Mouse (Mus musculus): ENCODE measurements around the gene Hivep3. TPM values are rescaled to one million over a fixed set of nuclear protein-coding genes. Genes with fewer than 3 reads are reported as not detected.

Gene Hivep3
- polyA plus RNA-seq, 1 experiment from 2014 or later: 19.0 TPM

DNA sequence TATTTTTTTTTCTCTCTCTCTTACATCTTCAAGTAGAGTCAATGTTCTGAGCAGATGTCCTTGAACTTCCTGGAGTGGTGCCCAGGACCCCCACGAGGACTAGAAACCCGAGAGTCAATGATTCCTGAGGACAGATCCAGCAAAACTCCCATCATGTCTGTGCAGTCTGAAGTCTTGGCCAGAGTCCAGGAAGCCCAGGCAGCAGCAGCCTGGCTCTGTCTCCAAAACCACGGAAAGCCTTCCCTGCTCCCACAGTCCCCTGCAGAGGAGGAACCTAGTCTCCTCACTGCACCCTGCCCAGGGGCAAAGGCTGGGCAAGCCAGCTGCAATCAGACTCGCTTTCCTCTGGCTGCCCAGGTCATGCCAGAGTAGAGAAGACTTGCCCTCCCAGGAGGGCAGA lies 234.5 kb downstream of the Hivep3 start:
- ATAC-seq (replicated peaks): no peak
- peak overlapping the region; percentile 39 for H3K27ac ChIP-seq
- 37% methylated on average over 4 of the region's 4 CpGs for WGBS
- no peak overlapping the region for H3K4me3 ChIP-seq
- no peaks in the 10 kb centered on the region for H3K36me3 ChIP-seq (replicated peaks)
- peaks cover 22% of the 10 kb centered on the region for H3K4me1 ChIP-seq
- H3K27me3 ChIP-seq (replicated peaks): no peaks in the 10 kb centered on the region
- no peaks in the 10 kb centered on the region for H3K9me3 ChIP-seq
- H3K9ac ChIP-seq: no peak overlapping the region
- no peak overlapping the region for H3K4me2 ChIP-seq

GRCm38 (mm10) chr4:119968887-119969286 lies 235.3 kb downstream of the Hivep3 start:
- Histone ChIP-seq H3K4me3 (no peak overlapping the region), H3K36me3 (replicated peaks) (no peaks in the 10 kb centered on the region), H3K27ac (no peak overlapping the region), H3K4me2 (no peak overlapping the region), H3K4me1 (peaks cover 22% of the 10 kb centered on the region), H3K27me3 (replicated peaks) (no peaks in the 10 kb centered on the region), H3K9me3 (no peaks in the 10 kb centered on the region), H3K9ac (no peak overlapping the region)
- WGBS: 76% methylated on average over 2 of the region's 2 CpGs
- ATAC-seq (replicated peaks): no peak

GRCm38 (mm10) chr4:119970166-119970565 lies 236.6 kb downstream of the Hivep3 start:
- H3K4me3 ChIP-seq: no peak overlapping the region
- H3K27me3 ChIP-seq (replicated peaks): no peaks in the 10 kb centered on the region
- peak overlapping the region; percentile 59 for H3K27ac ChIP-seq
- ATAC-seq (replicated peaks): peak; percentile 8; the same call in 1 of the 2 replicates
- peaks cover 22% of the 10 kb centered on the region for H3K4me1 ChIP-seq
- 35% methylated on average over 9 of the region's 9 CpGs for WGBS
- H3K9ac ChIP-seq: no peak overlapping the region
- H3K9me3 ChIP-seq: no peaks in the 10 kb centered on the region
- H3K36me3 ChIP-seq (replicated peaks): no peaks in the 10 kb centered on the region
- no peak overlapping the region for H3K4me2 ChIP-seq

- H3K36me3 ChIP-seq (replicated peaks): no peaks in the 10 kb centered on the region
- H3K9me3 ChIP-seq: no peaks in the 10 kb centered on the region
- no peaks in the 10 kb centered on the region for H3K27me3 ChIP-seq (replicated peaks)
- H3K27ac ChIP-seq: no peak overlapping the region
- peaks cover 21% of the 10 kb centered on the region for H3K4me1 ChIP-seq
- H3K9ac ChIP-seq: no peak overlapping the region
- 66% methylated on average over 6 of the region's 6 CpGs for WGBS
- no peak for ATAC-seq (replicated peaks)
- no peak overlapping the region for H3K4me2 ChIP-seq
- H3K4me3 ChIP-seq: no peak overlapping the region
Measured at GRCm38 (mm10) chr4:119972375-119972774, 238.8 kb downstream of the Hivep3 start.

GRCm38 (mm10) chr4:119973729-119974605 lies 240.4 kb downstream of the Hivep3 start:
- no peak overlapping the region for H3K27ac ChIP-seq
- H3K36me3 ChIP-seq (replicated peaks): no peaks in the 10 kb centered on the region
- no peaks in the 10 kb centered on the region for H3K9me3 ChIP-seq
- H3K4me3 ChIP-seq: no peak overlapping the region
- peaks cover 17% of the 10 kb centered on the region for H3K4me1 ChIP-seq
- ATAC-seq (replicated peaks): no peak
- H3K27me3 ChIP-seq (replicated peaks): no peaks in the 10 kb centered on the region
- no peak overlapping the region for H3K4me2 ChIP-seq
- 81% methylated on average over 9 of the region's 9 CpGs for WGBS
- H3K9ac ChIP-seq: no peak overlapping the region

- H3K4me2 ChIP-seq: no peak overlapping the region
- H3K4me3 ChIP-seq: no peak overlapping the region
- no peaks in the 10 kb centered on the region for H3K27me3 ChIP-seq (replicated peaks)
- no peak for ATAC-seq (replicated peaks)
- no peaks in the 10 kb centered on the region for H3K9me3 ChIP-seq
- 87% methylated on average over 10 of the region's 10 CpGs for WGBS
- peaks cover 7% of the 10 kb centered on the region for H3K4me1 ChIP-seq
- H3K36me3 ChIP-seq (replicated peaks): no peaks in the 10 kb centered on the region
- H3K9ac ChIP-seq: no peak overlapping the region
- no peak overlapping the region for H3K27ac ChIP-seq
Measured at GRCm38 (mm10) chr4:119975242-119975641, 241.7 kb downstream of the Hivep3 start.

GRCm38 (mm10) chr4:119975822-119976221 lies 242.2 kb downstream of the Hivep3 start:
- Histone ChIP-seq H3K36me3 (replicated peaks) (no peaks in the 10 kb centered on the region), H3K4me3 (no peak overlapping the region), H3K4me1 (0 out of 2 replicates have a peak, but pooled peaks cover 3% of the 10 kb centered on the region), H3K9ac (no peak overlapping the region), H3K9me3 (no peaks in the 10 kb centered on the region), H3K4me2 (no peak overlapping the region), H3K27ac (no peak overlapping the region), H3K27me3 (replicated peaks) (no peaks in the 10 kb centered on the region)
- 74% methylated on average over 12 of the region's 12 CpGs for WGBS
- ATAC-seq (replicated peaks): no peak

- Histone ChIP-seq H3K4me2 (no peak overlapping the region), H3K4me1 (0 out of 2 replicates have a peak, but pooled peaks cover 3% of the 10 kb centered on the region), H3K27ac (no peak overlapping the region), H3K27me3 (replicated peaks) (no peaks in the 10 kb centered on the region), H3K36me3 (replicated peaks) (no peaks in the 10 kb centered on the region), H3K9me3 (no peaks in the 10 kb centered on the region), H3K9ac (no peak overlapping the region), H3K4me3 (no peak overlapping the region)
- 24% methylated on average over 3 of the region's 3 CpGs for WGBS
- no peak for ATAC-seq (replicated peaks)
Measured at GRCm38 (mm10) chr4:119976428-119977168, 243.0 kb downstream of the Hivep3 start.

- Histone ChIP-seq H3K4me3 (no peak overlapping the region), H3K36me3 (replicated peaks) (no peaks in the 10 kb centered on the region), H3K27me3 (replicated peaks) (no peaks in the 10 kb centered on the region), H3K27ac (no peak overlapping the region), H3K9ac (no peak overlapping the region), H3K4me2 (no peak overlapping the region), H3K9me3 (no peaks in the 10 kb centered on the region), H3K4me1 (0 out of 2 replicates have a peak, but pooled peaks cover 3% of the 10 kb centered on the region)
- WGBS: 77% methylated on average over 7 of the region's 7 CpGs
- ATAC-seq (replicated peaks): no peak
Measured at GRCm38 (mm10) chr4:119977817-119978491, 244.4 kb downstream of the Hivep3 start.

DNA sequence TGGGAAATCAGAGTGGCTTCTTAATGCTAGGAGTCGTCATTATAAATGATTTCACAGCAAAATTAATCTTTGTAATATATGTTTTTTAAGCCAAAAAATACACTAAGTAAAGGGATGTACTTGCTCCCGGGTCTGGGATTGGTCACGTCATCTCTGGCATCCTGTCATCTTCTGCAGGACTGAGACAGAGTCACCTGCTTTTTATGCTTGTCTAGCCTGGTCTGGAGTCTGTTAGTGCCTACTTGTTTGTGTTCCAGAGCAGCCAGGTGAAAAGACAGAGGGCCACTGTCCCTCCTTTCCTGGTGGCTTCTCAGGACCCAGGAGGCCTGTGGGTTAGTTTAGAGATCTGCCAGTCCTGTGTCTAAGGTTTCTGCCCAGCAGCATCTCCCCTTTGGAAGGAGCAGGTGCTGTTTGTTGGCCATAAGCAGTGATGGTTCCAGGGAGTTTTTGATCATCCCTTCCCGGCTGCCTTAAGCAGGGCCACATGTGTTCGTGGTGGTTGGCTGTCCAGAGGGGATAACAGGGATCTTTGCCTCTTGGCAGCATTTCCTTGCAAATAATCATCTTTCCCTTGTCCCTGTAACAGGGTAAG lies 245.8 kb downstream of the Hivep3 start:
- H3K4me1 ChIP-seq: 0 out of 2 replicates have a peak, but pooled peaks cover 3% of the 10 kb centered on the region
- no peaks in the 10 kb centered on the region for H3K9me3 ChIP-seq
- WGBS: 66% methylated on average over 5 of the region's 5 CpGs
- no peak overlapping the region for H3K9ac ChIP-seq
- no peak for ATAC-seq (replicated peaks)
- no peak overlapping the region for H3K4me2 ChIP-seq
- H3K27me3 ChIP-seq (replicated peaks): no peaks in the 10 kb centered on the region
- H3K36me3 ChIP-seq (replicated peaks): no peaks in the 10 kb centered on the region
- H3K4me3 ChIP-seq: no peak overlapping the region
- H3K27ac ChIP-seq: no peak overlapping the region

DNA sequence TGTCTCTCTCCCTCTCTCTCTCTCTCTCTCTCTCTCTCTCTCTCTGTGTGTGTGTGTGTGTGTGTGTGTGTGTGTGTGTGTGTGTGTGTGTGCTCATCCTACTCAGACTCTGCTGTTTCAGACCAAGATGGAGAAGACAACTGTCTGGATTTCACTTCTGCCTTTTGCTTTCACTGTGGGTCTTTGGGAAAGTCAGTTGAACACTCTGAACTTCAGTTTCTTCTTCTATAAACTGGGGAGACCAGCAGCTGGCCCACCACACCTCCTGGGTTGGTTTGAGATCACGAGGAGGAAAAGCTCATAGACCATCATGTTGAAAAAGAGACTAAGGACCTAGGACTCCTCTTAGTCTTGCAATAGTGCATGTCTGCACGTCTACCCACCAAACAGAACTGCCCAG lies 246.3 kb downstream of the Hivep3 start:
- no peak for ATAC-seq (replicated peaks)
- Histone ChIP-seq H3K27me3 (replicated peaks) (no peaks in the 10 kb centered on the region), H3K4me3 (no peak overlapping the region), H3K4me1 (0 out of 2 replicates have a peak, but pooled peaks cover 3% of the 10 kb centered on the region), H3K4me2 (no peak overlapping the region), H3K9ac (no peak overlapping the region), H3K27ac (no peak overlapping the region), H3K9me3 (no peaks in the 10 kb centered on the region), H3K36me3 (replicated peaks) (no peaks in the 10 kb centered on the region)
- 67% methylated on average over 2 of the region's 2 CpGs for WGBS

Data from midbrain, embryonic 15.5 days (tissue).